Mouse (Mus musculus) adrenal gland, postnatal 4 days (tissue): ENCODE measurements around the gene Gm9887. TPM values are rescaled to one million over a fixed set of nuclear protein-coding genes. Genes with fewer than 3 reads are reported as not detected.
"Not testable (repeated sequence)": the region's sequence is repeated elsewhere in the genome, so short reads cannot be mapped to it uniquely, and the experiment has no call there.

Experiments
- DNase-seq, 2 experiments: peaks; one replicate each; pipeline ENCODE4 v3.0.0; 2021 to 2022; ENCODE audit warnings: low spot score in 2 of 2, mixed read lengths in 2 of 2
- total RNA-seq, 2 experiments: library from RNA; stranded (reverse); gene quantifications; 2 replicates each; pipeline ENCODE4 v1.2.3; 2021

Gm9887 gene
- total RNA-seq, 2 experiments from 2014 or later: 1.1 to 1.2 TPM

- DNase-seq: not testable (repeated sequence)
These were observed 14.0 kb upstream of the Gm9887 start for GRCm38 (mm10) chr12:69386281-69386732.

DNA sequence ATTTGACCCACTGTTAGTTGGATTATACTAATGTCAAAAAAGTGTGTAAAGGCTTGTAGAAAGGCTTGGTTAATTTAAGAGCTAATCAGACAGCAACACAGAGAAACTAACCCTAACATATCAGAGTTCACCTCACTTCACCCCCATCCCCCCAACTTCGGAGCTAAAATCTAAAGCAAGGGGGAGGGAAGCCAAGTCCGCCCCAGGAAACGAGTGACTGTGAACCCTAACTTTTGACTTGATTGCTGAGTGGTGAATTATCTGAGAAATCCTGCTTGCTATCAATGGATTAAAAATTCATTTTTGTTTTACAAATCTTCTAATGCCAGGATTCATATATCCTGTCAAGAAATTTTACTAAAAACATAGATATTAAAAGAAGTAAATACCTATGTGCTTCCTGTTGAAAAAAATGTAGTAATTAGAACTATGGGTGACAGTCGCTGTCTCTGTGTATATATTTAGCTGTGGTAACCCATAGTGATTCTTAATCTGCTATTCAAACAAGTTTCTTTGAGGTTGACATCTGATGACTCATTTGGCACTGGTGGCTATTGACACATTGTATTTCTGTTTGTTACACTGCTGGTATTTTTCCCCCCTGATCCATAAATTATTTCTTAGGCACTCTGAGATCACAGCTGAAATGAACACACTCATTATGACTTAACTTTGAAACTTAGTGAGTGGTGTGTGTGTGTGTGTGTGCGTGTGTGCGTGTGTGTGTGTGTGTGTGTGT is 13.5 kb upstream of the Gm9887 start:
- no peak for DNase-seq

GRCm38 (mm10) chr12:69384606-69385005 is 12.3 kb upstream of the Gm9887 start:
- DNase-seq: no peak

- no peak for DNase-seq
These were observed 10.6 kb upstream of the Gm9887 start for GRCm38 (mm10) chr12:69382880-69383279.

DNA sequence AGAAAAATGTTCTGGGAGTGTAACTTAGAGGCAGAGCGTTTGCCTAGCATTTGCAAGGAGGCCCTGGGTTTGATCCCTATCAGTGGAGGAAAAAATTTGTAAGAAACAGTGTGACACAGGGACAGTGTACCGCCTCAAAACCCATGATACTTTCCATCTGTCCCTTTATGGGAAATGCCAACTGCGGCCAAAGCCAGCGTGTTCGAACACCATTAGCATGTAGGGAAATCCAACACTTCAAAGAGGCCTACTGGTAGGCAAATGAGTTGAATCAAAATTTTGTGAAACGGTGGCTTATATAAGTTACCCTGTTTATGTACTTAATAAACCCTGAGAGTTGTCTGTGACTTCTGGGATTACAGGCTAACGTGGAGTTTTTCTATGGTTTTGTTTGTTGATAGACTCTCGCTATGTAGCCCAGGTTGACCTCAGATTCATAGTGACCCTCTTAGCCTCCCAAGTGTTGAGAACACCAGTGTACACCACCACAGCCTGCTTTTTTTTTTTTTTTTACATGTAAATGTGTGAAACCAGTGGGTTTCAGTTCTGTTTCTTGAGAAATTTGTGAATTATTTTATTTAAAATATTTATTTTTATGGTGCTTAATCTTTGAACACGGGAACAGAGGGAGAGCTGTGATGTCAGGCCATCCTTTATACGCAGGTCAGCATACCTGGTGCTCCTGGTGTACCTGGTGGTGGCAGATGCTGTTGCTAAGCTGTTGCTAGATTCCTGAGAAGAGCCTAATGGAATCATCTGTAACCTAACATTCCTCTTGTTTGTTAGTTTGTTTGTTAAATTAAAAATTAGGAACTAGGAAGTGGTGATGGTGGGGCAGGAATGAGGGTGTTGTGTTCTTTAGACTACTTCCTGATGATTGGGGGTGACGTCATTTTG is 6.5 kb upstream of the Gm9887 start:
- no peak for DNase-seq

DNA sequence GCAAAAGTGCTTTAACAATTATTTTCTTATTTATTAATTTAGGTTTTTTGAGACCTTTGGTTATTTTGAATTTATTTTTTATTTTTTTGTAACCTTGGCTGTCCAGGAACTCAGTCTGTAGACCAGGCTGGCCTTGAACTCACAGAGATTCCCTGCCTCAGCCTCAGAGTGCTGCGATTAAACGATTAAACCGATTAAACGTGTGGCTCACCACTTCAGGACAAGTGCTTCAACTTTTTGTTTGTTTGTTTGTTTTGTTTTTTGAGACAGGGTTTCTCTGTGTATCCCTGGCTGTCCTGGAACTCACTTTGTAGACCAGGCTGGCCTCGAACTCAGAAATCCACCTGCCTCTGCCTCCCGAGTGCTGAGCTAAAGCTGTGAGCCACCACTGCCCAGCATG is 5.4 kb upstream of the Gm9887 start:
- DNase-seq: not testable (repeated sequence)

- DNase-seq: no peak
These were observed 4.9 kb upstream of the Gm9887 start for GRCm38 (mm10) chr12:69377188-69377587.

- DNase-seq: no peak
These were observed 3.9 kb upstream of the Gm9887 start for GRCm38 (mm10) chr12:69376132-69376531.

DNA sequence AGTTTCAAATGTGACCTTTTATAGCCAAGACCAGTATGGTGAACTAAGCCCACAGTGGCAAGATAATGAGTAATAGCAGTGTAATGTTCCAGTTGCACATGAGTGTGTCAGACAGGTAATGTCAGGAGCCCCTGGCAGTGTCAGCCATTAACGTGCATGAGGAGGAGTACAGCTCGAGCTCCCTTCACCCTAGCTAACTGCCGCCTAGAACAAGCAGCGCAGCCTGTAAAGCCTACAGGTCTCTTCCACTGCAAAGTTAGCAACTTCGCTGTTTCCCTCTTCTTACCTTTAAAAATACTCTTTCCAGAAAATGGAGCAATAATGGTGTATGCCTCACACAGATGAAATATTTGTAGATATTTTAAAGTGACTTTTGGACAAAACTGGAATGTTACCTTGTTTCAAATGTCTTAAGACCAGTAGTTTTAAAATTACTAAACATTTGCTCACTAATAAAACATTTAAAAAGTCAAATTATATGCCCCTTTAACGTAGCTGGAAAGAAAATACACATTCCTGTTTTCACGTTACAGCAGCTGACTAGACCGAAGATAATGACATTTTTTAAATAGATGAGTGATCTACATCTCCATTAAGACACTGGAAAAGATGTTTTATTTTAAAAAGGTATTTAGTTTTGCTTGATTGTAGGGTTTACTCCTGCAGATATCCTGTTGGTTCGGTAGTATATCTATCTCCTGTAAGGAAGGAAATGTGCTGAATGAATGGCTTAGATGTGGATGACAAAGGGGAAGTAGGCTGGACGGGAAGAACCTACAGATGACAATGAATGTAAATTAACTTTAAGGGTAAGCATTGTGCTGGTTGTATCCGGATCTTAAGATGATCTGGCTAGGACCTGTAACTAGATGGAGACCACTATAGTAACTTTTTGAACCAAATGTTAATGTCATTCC is 1.9 kb upstream of the Gm9887 start:
- no peak for DNase-seq

- no peak for DNase-seq
These were observed 573 bp upstream of the Gm9887 start for GRCm38 (mm10) chr12:69372731-69373331.

DNA sequence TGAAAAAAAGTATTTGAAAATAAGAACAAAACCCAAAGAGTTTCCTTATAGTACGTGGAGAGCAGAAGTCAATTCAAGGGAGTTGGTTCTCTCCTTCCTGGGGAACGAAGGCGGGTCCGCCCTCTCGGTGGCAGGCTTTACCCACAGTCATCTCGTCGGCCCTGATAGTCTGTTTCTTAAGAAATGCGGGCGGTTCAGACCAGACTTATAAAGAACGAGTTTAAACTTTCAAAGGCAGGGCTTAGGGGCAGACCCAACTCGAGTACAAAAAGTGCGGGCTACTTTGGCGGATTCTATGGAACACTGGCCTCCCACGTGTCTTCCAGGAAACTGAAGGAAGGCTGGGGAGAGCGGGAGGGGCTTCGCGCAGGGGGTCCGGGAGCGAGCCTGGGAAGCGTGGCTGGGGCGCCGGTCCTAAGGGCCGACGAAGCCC is 821 bp downstream of the Gm9887 start:
- DNase-seq: no peak

- no peak for DNase-seq
These were observed 1.3 kb downstream of the Gm9887 start for GRCm38 (mm10) chr12:69370936-69371335.

DNA sequence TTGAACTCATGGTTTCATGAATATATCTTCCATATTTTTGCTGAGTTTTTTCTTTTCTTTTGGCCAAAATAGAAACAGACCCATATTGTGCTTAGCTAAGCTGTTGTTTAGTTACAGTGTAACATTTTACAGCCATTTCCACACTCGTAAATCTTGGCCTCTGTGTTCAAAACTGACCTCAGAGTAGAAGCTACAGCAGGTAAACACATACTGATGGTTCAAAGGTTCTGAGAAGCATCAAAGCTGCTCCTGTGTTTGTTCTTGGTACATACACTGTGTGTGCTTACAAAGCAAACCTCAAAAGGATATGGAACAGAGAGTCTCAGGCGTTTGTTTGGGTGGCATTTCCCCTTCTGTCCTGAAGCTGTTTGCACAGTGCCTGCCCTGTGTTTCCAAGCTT is 4.7 kb downstream of the Gm9887 start:
- DNase-seq: no peak

DNA sequence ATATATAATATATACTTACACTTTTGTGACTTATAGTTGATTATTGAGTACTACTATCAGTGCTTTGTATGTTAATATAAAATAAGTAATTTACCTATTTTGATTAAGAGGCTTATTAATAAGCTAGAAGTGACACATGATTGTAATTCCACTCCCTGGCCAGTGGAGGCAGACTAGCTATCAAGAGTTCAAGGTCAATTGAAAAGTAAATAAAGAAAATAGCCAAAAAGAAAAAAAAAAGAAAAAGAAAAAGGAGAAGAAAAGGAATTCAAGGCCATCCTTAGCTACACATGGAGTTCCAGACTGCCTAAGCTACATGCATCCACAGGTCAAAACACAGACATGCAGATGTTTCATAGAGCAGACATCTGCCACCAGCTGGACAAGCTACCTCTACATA is 5.8 kb downstream of the Gm9887 start:
- DNase-seq: no peak

- no peak for DNase-seq
These were observed 6.5 kb downstream of the Gm9887 start for GRCm38 (mm10) chr12:69365757-69366156.

DNA sequence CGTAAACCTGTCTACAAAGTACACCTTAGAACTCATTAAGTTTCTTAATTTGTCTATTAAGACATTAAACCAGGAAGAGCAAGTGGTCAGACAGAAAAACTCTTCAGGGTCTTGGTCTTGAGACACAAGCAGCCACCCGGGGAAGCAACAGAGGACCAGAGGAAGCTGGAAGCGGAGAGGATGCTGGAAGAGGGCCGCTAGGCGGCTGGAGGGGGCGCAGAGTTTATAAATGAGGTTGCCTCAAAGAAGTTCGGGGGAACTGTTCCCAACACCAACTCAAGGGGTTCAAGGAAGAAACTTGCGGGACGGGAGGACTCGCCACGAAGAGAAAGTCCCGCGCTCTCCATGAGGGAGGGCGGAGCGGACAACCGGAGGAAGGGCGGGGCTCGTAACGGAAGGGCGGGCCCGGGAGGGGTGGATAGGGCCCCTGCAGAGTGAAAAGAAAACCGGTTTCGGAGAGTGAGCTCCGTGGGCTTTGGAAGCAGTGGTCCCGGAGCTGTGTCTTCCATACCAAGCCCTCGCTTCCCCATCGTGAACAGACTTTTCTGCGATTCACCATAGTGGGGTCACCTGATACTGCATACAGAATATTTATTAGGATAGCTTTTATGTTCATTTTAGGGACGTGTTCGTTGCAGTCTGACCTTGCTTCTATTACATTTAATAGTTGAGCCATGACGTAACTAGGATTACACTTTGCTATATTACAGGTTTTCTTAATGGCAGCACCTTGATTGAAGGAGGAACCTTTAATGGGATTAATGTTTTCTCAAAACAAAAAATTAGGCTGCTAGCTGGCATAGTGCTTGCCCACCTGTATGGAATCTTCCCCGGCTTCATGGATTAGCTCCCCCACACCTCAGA is 8.1 kb downstream of the Gm9887 start:
- DNase-seq: peak; percentile 59 to 62

DNA sequence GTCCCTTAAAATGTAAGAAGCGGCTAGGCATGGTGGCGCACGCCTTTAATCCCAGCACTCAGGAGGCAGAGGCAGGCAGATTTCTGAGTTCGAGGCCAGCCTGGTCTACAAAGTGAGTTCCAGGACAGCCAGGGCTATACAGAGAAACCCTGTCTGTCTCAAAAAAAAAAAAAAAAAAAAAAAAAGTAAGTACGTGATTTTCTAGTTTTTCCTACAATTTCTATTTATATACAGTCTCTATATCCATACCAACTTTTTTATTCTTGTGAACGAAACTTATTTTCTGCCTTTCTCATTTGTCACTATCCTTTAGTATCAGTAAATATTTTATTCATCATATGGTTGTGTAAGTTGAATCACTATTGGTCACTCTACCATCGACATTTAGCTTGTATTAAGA is 9.1 kb downstream of the Gm9887 start:
- not testable (repeated sequence) for DNase-seq

DNA sequence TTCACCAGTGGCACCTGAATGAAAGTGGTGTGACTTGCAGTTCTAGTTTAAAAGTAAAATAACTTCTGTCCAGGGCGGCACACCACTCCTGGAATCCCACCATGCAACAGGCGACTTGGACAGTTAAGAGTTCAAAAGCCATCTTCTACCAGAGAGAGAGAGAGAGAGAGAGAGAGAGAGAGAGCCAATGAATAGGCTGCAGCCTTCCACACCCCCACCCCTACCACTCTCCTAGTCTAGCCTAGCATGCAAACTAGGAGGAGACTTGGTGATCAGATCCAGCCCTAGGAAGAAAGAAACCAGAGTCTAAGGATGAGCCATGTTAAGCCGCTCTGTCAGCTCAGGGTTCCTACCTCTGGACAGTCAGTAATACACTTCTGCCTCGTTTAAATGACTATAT is 9.9 kb downstream of the Gm9887 start:
- no peak for DNase-seq

DNA sequence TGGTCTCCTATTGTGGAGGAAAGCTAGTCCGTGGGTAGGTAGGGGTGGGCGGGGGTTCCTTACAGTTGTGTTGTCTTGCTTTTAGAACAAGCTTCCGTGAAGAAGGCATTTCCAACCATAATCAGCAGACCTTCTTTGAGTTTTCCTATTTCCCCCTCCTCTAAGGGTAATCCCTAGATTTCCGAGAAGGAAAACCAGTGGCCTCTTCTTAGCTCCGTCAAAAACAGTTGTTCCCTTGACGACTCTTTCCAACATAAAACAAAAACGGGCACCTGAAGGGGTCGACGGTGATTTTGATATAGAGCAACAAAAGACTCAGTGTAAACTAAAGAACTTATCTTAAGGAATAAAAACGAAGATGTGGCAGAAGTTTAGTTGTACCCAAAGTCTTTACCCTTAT is 10.3 kb downstream of the Gm9887 start:
- no peak for DNase-seq
